Mouse (Mus musculus): ENCODE results near the gene Gtpbp8. TPM values are rescaled to one million over a fixed set of nuclear protein-coding genes. Genes with fewer than 3 reads are reported as not detected.

Gtpbp8 gene
- 24.0 and 26.4 TPM in 2 replicates for polyA plus RNA-seq (2015; fragmentation: Nextera tagmentation; extraction: Ambion mirVana)

- H3K27me3 ChIP-seq: no peaks in the 10 kb centered on the region
- ATAC-seq (ENCODE audit: low read depth): peak; percentile 94
- peaks cover 33% of the 10 kb centered on the region for H3K4me1 ChIP-seq (replicated peaks)
- peak within 1 kb of the TSS; percentile 78 for H3K4me3 ChIP-seq (replicated peaks)
- H3K27ac ChIP-seq: peak within 1 kb of the TSS; percentile 91
- H3K9me3 ChIP-seq (replicated peaks): no peaks in the 10 kb centered on the region
- H3K9ac ChIP-seq: peak within 1 kb of the TSS; percentile 84
- under 1% methylated on average over 47 of the region's 47 CpGs for WGBS (ENCODE audit: insufficient replicate concordance)
- peak within 1 kb of the TSS; percentile 85 for H3K4me2 ChIP-seq
- H3K36me3 ChIP-seq: peaks cover 10% of the 10 kb centered on the region
- DNase-seq: peak; percentile 77
Observed at GRCm38 (mm10) chr16:44745866-44746562, at the start of gene Gtpbp8. Gene Gtpbp8, minus strand, starts transcription at chr16:44746363.

GRCm38 (mm10) chr16:44794416-44794815 is 48.3 kb upstream of the Gtpbp8 start:
- H3K36me3 ChIP-seq: no peaks in the 10 kb centered on the region
- no peak for ATAC-seq (ENCODE audit: low read depth)
- no peaks in the 10 kb centered on the region for H3K27me3 ChIP-seq
- no peak overlapping the region for H3K4me2 ChIP-seq
- H3K9me3 ChIP-seq (replicated peaks): no peaks in the 10 kb centered on the region
- no peak overlapping the region for H3K9ac ChIP-seq
- H3K4me3 ChIP-seq (replicated peaks): no peak overlapping the region
- H3K27ac ChIP-seq: no peak overlapping the region
- H3K4me1 ChIP-seq (replicated peaks): no peaks in the 10 kb centered on the region
- no peak for DNase-seq

- WGBS (ENCODE audit: insufficient replicate concordance): 58% methylated on average over 1 of the region's 1 CpGs
- Histone ChIP-seq H3K4me3 (replicated peaks) (no peak overlapping the region), H3K4me2 (no peak overlapping the region), H3K9me3 (replicated peaks) (no peaks in the 10 kb centered on the region), H3K36me3 (no peaks in the 10 kb centered on the region), H3K27ac (no peak overlapping the region), H3K9ac (no peak overlapping the region), H3K27me3 (no peaks in the 10 kb centered on the region), H3K4me1 (replicated peaks) (no peaks in the 10 kb centered on the region)
- ATAC-seq (ENCODE audit: low read depth): no peak
- DNase-seq: no peak
Observed at GRCm38 (mm10) chr16:44786934-44787333, 40.8 kb upstream of the Gtpbp8 start.

- Histone ChIP-seq H3K9ac (no peak overlapping the region), H3K4me1 (replicated peaks) (peaks cover 18% of the 10 kb centered on the region), H3K27ac (no peak overlapping the region), H3K36me3 (no peaks in the 10 kb centered on the region), H3K4me3 (replicated peaks) (no peak overlapping the region), H3K4me2 (no peak overlapping the region), H3K9me3 (replicated peaks) (no peaks in the 10 kb centered on the region), H3K27me3 (no peaks in the 10 kb centered on the region)
- WGBS (ENCODE audit: insufficient replicate concordance): 71% methylated on average over 4 of the region's 4 CpGs
- ATAC-seq (ENCODE audit: low read depth) (no peak), DNase-seq (no peak)
Observed at GRCm38 (mm10) chr16:44780751-44781150, 34.6 kb upstream of the Gtpbp8 start.

GRCm38 (mm10) chr16:44779494-44779893 is 33.3 kb upstream of the Gtpbp8 start:
- Histone ChIP-seq H3K9ac (no peak overlapping the region), H3K9me3 (replicated peaks) (no peaks in the 10 kb centered on the region), H3K4me1 (replicated peaks) (peaks cover 18% of the 10 kb centered on the region), H3K4me2 (peak overlapping the region; percentile 60), H3K36me3 (no peaks in the 10 kb centered on the region), H3K27ac (no peak overlapping the region; the same call in 1 of the 2 replicates), H3K27me3 (no peaks in the 10 kb centered on the region), H3K4me3 (replicated peaks) (no peak overlapping the region)
- peak; percentile 73 for ATAC-seq (ENCODE audit: low read depth)
- WGBS (ENCODE audit: insufficient replicate concordance): 35% methylated on average over 5 of the region's 5 CpGs
- no peak for DNase-seq

GRCm38 (mm10) chr16:44778538-44779147 is 32.5 kb upstream of the Gtpbp8 start:
- Histone ChIP-seq H3K4me1 (replicated peaks) (peaks cover 18% of the 10 kb centered on the region), H3K36me3 (no peaks in the 10 kb centered on the region), H3K4me2 (peak overlapping the region; percentile 60), H3K9me3 (replicated peaks) (no peaks in the 10 kb centered on the region), H3K27ac (peak overlapping the region; percentile 25; the same call in 1 of the 2 replicates), H3K27me3 (no peaks in the 10 kb centered on the region), H3K4me3 (replicated peaks) (peak overlapping the region; percentile 35), H3K9ac (peak overlapping the region; percentile 31; the same call in 1 of the 2 replicates)
- DNase-seq: peak; percentile 28
- WGBS (ENCODE audit: insufficient replicate concordance): 11% methylated on average over 17 of the region's 17 CpGs
- ATAC-seq (ENCODE audit: low read depth): peak; percentile 86

- H3K9ac ChIP-seq: no peak overlapping the region
- ATAC-seq (ENCODE audit: low read depth) (no peak), DNase-seq (no peak)
- 77% methylated on average over 6 of the region's 6 CpGs for WGBS (ENCODE audit: insufficient replicate concordance)
- no peak overlapping the region for H3K27ac ChIP-seq
- H3K9me3 ChIP-seq (replicated peaks): no peaks in the 10 kb centered on the region
- H3K4me3 ChIP-seq (replicated peaks): no peak overlapping the region
- no peaks in the 10 kb centered on the region for H3K36me3 ChIP-seq
- H3K4me2 ChIP-seq: no peak overlapping the region
- H3K27me3 ChIP-seq: no peaks in the 10 kb centered on the region
- peaks cover 15% of the 10 kb centered on the region for H3K4me1 ChIP-seq (replicated peaks)
Observed at GRCm38 (mm10) chr16:44774201-44774600, 28.0 kb upstream of the Gtpbp8 start.

GRCm38 (mm10) chr16:44773673-44774072 is 27.5 kb upstream of the Gtpbp8 start:
- H3K9ac ChIP-seq: no peak overlapping the region
- DNase-seq: no peak
- WGBS (ENCODE audit: insufficient replicate concordance): 34% methylated on average over 3 of the region's 3 CpGs

GRCm38 (mm10) chr16:44772577-44772976 is 26.4 kb upstream of the Gtpbp8 start:
- no peaks in the 10 kb centered on the region for H3K36me3 ChIP-seq
- peaks cover 11% of the 10 kb centered on the region; the same call in 1 of the 2 replicates for H3K4me1 ChIP-seq (replicated peaks)
- 29% methylated on average over 6 of the region's 6 CpGs for WGBS (ENCODE audit: insufficient replicate concordance)
- ATAC-seq (ENCODE audit: low read depth): no peak
- H3K9ac ChIP-seq: no peak overlapping the region
- no peak overlapping the region for H3K4me3 ChIP-seq (replicated peaks)
- H3K4me2 ChIP-seq: no peak overlapping the region
- no peak overlapping the region for H3K27ac ChIP-seq
- DNase-seq: no peak
- no peaks in the 10 kb centered on the region for H3K9me3 ChIP-seq (replicated peaks)
- H3K27me3 ChIP-seq: no peaks in the 10 kb centered on the region

More at GRCm38 (mm10) chr16:44773673-44774072, 27.5 kb upstream of the Gtpbp8 start:
- Histone ChIP-seq H3K4me3 (replicated peaks) (no peak overlapping the region), H3K4me1 (replicated peaks) (peaks cover 15% of the 10 kb centered on the region), H3K9me3 (replicated peaks) (no peaks in the 10 kb centered on the region), H3K36me3 (no peaks in the 10 kb centered on the region), H3K27me3 (no peaks in the 10 kb centered on the region), H3K27ac (no peak overlapping the region), H3K4me2 (no peak overlapping the region)
- no peak for ATAC-seq (ENCODE audit: low read depth)

- H3K9me3 ChIP-seq (replicated peaks): no peaks in the 10 kb centered on the region
- ATAC-seq (ENCODE audit: low read depth): no peak
- H3K9ac ChIP-seq: no peak overlapping the region
- no peaks in the 10 kb centered on the region for H3K27me3 ChIP-seq
- H3K27ac ChIP-seq: no peak overlapping the region
- 0 out of 2 replicates have a peak overlapping the region, but pooled peaks have one; percentile 26 for H3K4me2 ChIP-seq
- 0 out of 2 replicates have a peak overlapping the region, but pooled peaks have one; percentile 55 for H3K4me3 ChIP-seq (replicated peaks)
- peaks cover 27% of the 10 kb centered on the region for H3K4me1 ChIP-seq (replicated peaks)
- H3K36me3 ChIP-seq: no peaks in the 10 kb centered on the region
- WGBS (ENCODE audit: insufficient replicate concordance): 26% methylated on average over 2 of the region's 2 CpGs
- no peak for DNase-seq
Observed at GRCm38 (mm10) chr16:44767967-44768366, 21.8 kb upstream of the Gtpbp8 start.

- H3K9ac ChIP-seq: no peak overlapping the region
- WGBS (ENCODE audit: insufficient replicate concordance): 61% methylated on average over 7 of the region's 7 CpGs
- H3K36me3 ChIP-seq: no peaks in the 10 kb centered on the region
- H3K4me2 ChIP-seq: 0 out of 2 replicates have a peak overlapping the region, but pooled peaks have one; percentile 26
- no peaks in the 10 kb centered on the region for H3K9me3 ChIP-seq (replicated peaks)
- ATAC-seq (ENCODE audit: low read depth) (no peak), DNase-seq (no peak)
- H3K4me1 ChIP-seq (replicated peaks): peaks cover 25% of the 10 kb centered on the region
- 0 out of 2 replicates have a peak overlapping the region, but pooled peaks have one; percentile 55 for H3K4me3 ChIP-seq (replicated peaks)
- H3K27ac ChIP-seq: no peak overlapping the region
- H3K27me3 ChIP-seq: no peaks in the 10 kb centered on the region
Observed at GRCm38 (mm10) chr16:44767506-44767905, 21.3 kb upstream of the Gtpbp8 start.

Data from liver, embryonic 13.5 days (tissue).